Mouse (Mus musculus) spleen, embryonic (tissue): ENCODE measurements at regions not wholly inside any gene's neighbourhood (a gene's known extent, or its start where the extent isn't known, plus 50 kb on each side); places are given as distances from the start of the nearest gene placed in this dataset.
"Not testable (repeated sequence)": the region's sequence is repeated elsewhere in the genome, so short reads cannot be mapped to it uniquely, and the experiment has no call there.

Source experiments
- CTCF ChIA-PET: fragments of 350-600 bp; sonication (Branson Sonifier 250); formaldehyde crosslinking; loops from one replicate; lab custom pipeline; 2022; lab: Charles Lee

- CTCF ChIA-PET = not testable (repeated sequence)
These were observed 670.8 kb upstream of the Olfr1507 start for GRCm38 (mm10) chr14:53166327-53166726.

GRCm38 (mm10) chr14:53159012-53159411 is 663.5 kb upstream of the Olfr1507 start:
- CTCF ChIA-PET = not testable (repeated sequence)

- CTCF ChIA-PET = not testable (repeated sequence)
These were observed 639.2 kb upstream of the Olfr1507 start for GRCm38 (mm10) chr14:53134783-53135182.

GRCm38 (mm10) chr14:53132390-53132789 is 636.8 kb upstream of the Olfr1507 start:
- CTCF ChIA-PET = not testable (repeated sequence)

GRCm38 (mm10) chr14:53121704-53122103 is 626.2 kb upstream of the Olfr1507 start:
- CTCF ChIA-PET = not testable (repeated sequence)

GRCm38 (mm10) chr14:53109732-53110131 is 614.2 kb upstream of the Olfr1507 start:
- CTCF ChIA-PET = not testable (repeated sequence)

GRCm38 (mm10) chr14:53101362-53101761 is 605.8 kb upstream of the Olfr1507 start:
- CTCF ChIA-PET = not testable (repeated sequence)

GRCm38 (mm10) chr14:53090921-53091320 is 595.4 kb upstream of the Olfr1507 start:
- CTCF ChIA-PET = not testable (repeated sequence)

- CTCF ChIA-PET = not testable (repeated sequence)
These were observed 586.3 kb upstream of the Olfr1507 start for GRCm38 (mm10) chr14:53081853-53082252.

GRCm38 (mm10) chr14:53081024-53081711 is 585.6 kb upstream of the Olfr1507 start:
- CTCF ChIA-PET = not testable (repeated sequence)

- CTCF ChIA-PET = not testable (repeated sequence)
These were observed 585.0 kb upstream of the Olfr1507 start for GRCm38 (mm10) chr14:53080556-53080955.

GRCm38 (mm10) chr14:53075937-53076336 is 580.4 kb upstream of the Olfr1507 start:
- CTCF ChIA-PET = not testable (repeated sequence)

- CTCF ChIA-PET = not testable (repeated sequence)
These were observed 577.6 kb upstream of the Olfr1507 start for GRCm38 (mm10) chr14:53073126-53073525.

- CTCF ChIA-PET = not testable (repeated sequence)
These were observed 577.0 kb upstream of the Olfr1507 start for GRCm38 (mm10) chr14:53072502-53072901.

- CTCF ChIA-PET = not testable (repeated sequence)
These were observed 558.9 kb upstream of the Olfr1507 start for GRCm38 (mm10) chr14:53054439-53054838.

- CTCF ChIA-PET = not testable (repeated sequence)
These were observed 558.0 kb upstream of the Olfr1507 start for GRCm38 (mm10) chr14:53053465-53054123.

GRCm38 (mm10) chr14:53047683-53048082 is 552.1 kb upstream of the Olfr1507 start:
- CTCF ChIA-PET = not testable (repeated sequence)

GRCm38 (mm10) chr14:53046975-53047374 is 551.4 kb upstream of the Olfr1507 start:
- CTCF ChIA-PET = not testable (repeated sequence)

GRCm38 (mm10) chr14:53045331-53045730 is 549.8 kb upstream of the Olfr1507 start:
- CTCF ChIA-PET = not testable (repeated sequence)

GRCm38 (mm10) chr14:53044101-53044500 is 548.6 kb upstream of the Olfr1507 start:
- CTCF ChIA-PET = not testable (repeated sequence)

- CTCF ChIA-PET = not testable (repeated sequence)
These were observed 546.5 kb upstream of the Olfr1507 start for GRCm38 (mm10) chr14:53042016-53042415.

- CTCF ChIA-PET = not testable (repeated sequence)
These were observed 543.9 kb upstream of the Olfr1507 start for GRCm38 (mm10) chr14:53039475-53039874.

- CTCF ChIA-PET = not testable (repeated sequence)
These were observed 539.4 kb upstream of the Olfr1507 start for GRCm38 (mm10) chr14:53034940-53035339.
